ENCODE assay signal across 8 mouse cellular contexts in genomic region chr9:113741637-113742137, GRCm38 (mm10). TPM values are rescaled to one million over a fixed set of nuclear protein-coding genes. Genes with fewer than 3 reads are reported as not detected.
DNase-seq lines count a peak whose midpoint lies in the region; ATAC-seq and TF ChIP-seq lines count a peak whose summit lies in the region.

No protein-coding gene starts in this region.

- under 1% methylated on average over 63 of the region's 64 CpGs for WGBS in liver, embryonic 15.5 days (ENCODE audit: insufficient replicate concordance)
- WGBS in neural tube, embryonic 12.5 days: under 1% methylated on average over 63 of the region's 64 CpGs

- H3K9me3 ChIP-seq in liver, embryonic 15.5 days (replicated peaks): no peaks in the 10 kb centered on the region
- no peaks in the 10 kb centered on the region for H3K9me3 ChIP-seq in neural tube, embryonic 12.5 days

- H3K36me3 ChIP-seq in C2C12 (ENCODE audit: control insufficient read depth, insufficient read depth): no peaks in the 10 kb centered on the region
- no peaks in the 10 kb centered on the region for H3K36me3 ChIP-seq in liver, embryonic 15.5 days (replicated peaks)
- H3K36me3 ChIP-seq in neural tube, embryonic 12.5 days: no peaks in the 10 kb centered on the region

- H3K79me2 ChIP-seq in C2C12 (ENCODE audit: control insufficient read depth, insufficient read depth): peaks cover 58% of the 10 kb centered on the region

- H3K4me2 ChIP-seq in liver, embryonic 15.5 days: peak overlapping the region; percentile 77
- peak overlapping the region; percentile 93 for H3K4me2 ChIP-seq in neural tube, embryonic 12.5 days (replicated peaks)

- no peaks in the 10 kb centered on the region for H3K27me3 ChIP-seq in C2C12 (ENCODE audit: control insufficient read depth, insufficient read depth, insufficient read length)
- H3K27me3 ChIP-seq in liver, embryonic 15.5 days: no peaks in the 10 kb centered on the region
- H3K27me3 ChIP-seq in neural tube, embryonic 12.5 days (replicated peaks): no peaks in the 10 kb centered on the region

- peak overlapping the region; percentile 86 for H3K27ac ChIP-seq in liver, embryonic 15.5 days (replicated peaks)
- peak overlapping the region; percentile 59 for H3K27ac ChIP-seq in neural tube, embryonic 12.5 days

- DNase-seq in adrenal gland, adult (ENCODE audit: inconsistent age in 2 of 2, low spot score in 1 of 2): peak; percentile 64 to 87
- peak; percentile 62 for DNase-seq in embryo, embryonic 10 days (ENCODE audit: low spot score)
- DNase-seq in gastrocnemius, postnatal 4 days (ENCODE audit: low spot score in 2 of 2): peak; percentile 53 to 57
- DNase-seq in kidney, adult 9 months: peak; percentile 22
- DNase-seq in thymus, postnatal 25 days: peak; percentile 64

- H3K9ac ChIP-seq in liver, embryonic 15.5 days: peak overlapping the region; percentile 92
- H3K9ac ChIP-seq in neural tube, embryonic 12.5 days: peak overlapping the region; percentile 81

- H3K79me3 ChIP-seq in C2C12 (ENCODE audit: low read depth): peaks cover 38% of the 10 kb centered on the region

- peaks cover 42% of the 10 kb centered on the region for H3K4me1 ChIP-seq in liver, embryonic 15.5 days (replicated peaks)
- peaks cover 14% of the 10 kb centered on the region; the same call in 1 of the 2 replicates for H3K4me1 ChIP-seq in neural tube, embryonic 12.5 days

- H3ac ChIP-seq in C2C12 (ENCODE audit: control insufficient read depth, insufficient read length, low read depth): peak overlapping the region; percentile 71

- TF ChIP-seq CTCF in C2C12 (IDR thresholded peaks at IDR 0.05; ENCODE audit: control insufficient read depth, insufficient read depth, insufficient read length): no peak

- ATAC-seq in liver, embryonic 15.5 days (ENCODE audit: insufficient read depth): peak; percentile 66
- ATAC-seq in neural tube, embryonic 12.5 days (ENCODE audit: low FRiP score, low read depth): peak; percentile 85

- peak overlapping the region; percentile 63 for H3K4me3 ChIP-seq in C2C12 (ENCODE audit: insufficient read depth, poor library complexity, severe bottlenecking)
- peak overlapping the region; percentile 98 for H3K4me3 ChIP-seq in liver, embryonic 15.5 days (replicated peaks)
- H3K4me3 ChIP-seq in neural tube, embryonic 12.5 days: peak overlapping the region; percentile 94

TF ChIP-seq in C2C12, 6 proteins besides CTCF, POLR2A, EP300 and RAD21:
- no peak for TF ChIP-seq USF1 (IDR thresholded peaks at IDR 0.05; ENCODE audit: low read depth)
- TF ChIP-seq MAX (IDR thresholded peaks at IDR 0.05): no peak
- TF ChIP-seq FOSL1 (IDR thresholded peaks at IDR 0.05; ENCODE audit: insufficient read depth, low read length, poor library complexity, severe bottlenecking): no peak
- no peak for TF ChIP-seq MYOG (IDR thresholded peaks at IDR 0.05; ENCODE audit: control insufficient read depth, extremely low read depth, insufficient read length)
- TF ChIP-seq MYOD1 (IDR thresholded peaks at IDR 0.05; ENCODE audit: control insufficient read depth, insufficient read length, low read depth): no peak
- no peak for TF ChIP-seq CEBPB (IDR thresholded peaks at IDR 0.05; ENCODE audit: low read depth)

RNA-seq across cellular contexts. Expression of gene Clasp2, which starts 0.4 kb away (rescaled TPM):
- 8.8 TPM for polyA plus RNA-seq in C2C12 (2012; fragmentation: generic; extraction: Trizol)
- 10 to 100 TPM; 52.3 to 58.3 TPM for total RNA-seq in gastrocnemius, postnatal 4 days (2021)
- 8.6 and 9.9 TPM in 2 replicates for polyA plus RNA-seq in liver, embryonic 15.5 days (2015; fragmentation: Nextera tagmentation; extraction: Ambion mirVana)
- polyA plus RNA-seq in neural tube, embryonic 12.5 days (2016; fragmentation: Nextera tagmentation; extraction: Ambion mirVana): 82.7 and 83.4 TPM in 2 replicates

RNA-seq across cellular contexts. Expression of gene Pdcd6ip, which starts 33.6 kb away (rescaled TPM):
- polyA plus RNA-seq in C2C12 (2012; fragmentation: generic; extraction: Trizol): 62.5 TPM
- 10 to 100 TPM; 68.6 to 71.5 TPM for total RNA-seq in gastrocnemius, postnatal 4 days (2021)
- polyA plus RNA-seq in liver, embryonic 15.5 days (2015; fragmentation: Nextera tagmentation; extraction: Ambion mirVana): 37.4 and 39.5 TPM in 2 replicates
- polyA plus RNA-seq in neural tube, embryonic 12.5 days (2016; fragmentation: Nextera tagmentation; extraction: Ambion mirVana): 48.3 and 54.7 TPM in 2 replicates

Comparison
In these comparisons a context has a peak if more than half of its experiments do, and no peak if none do; other contexts are left out.
1. Peak in every context shown above with its lines: DNase-seq, ATAC-seq, H3K4me3 ChIP-seq and H3K27ac ChIP-seq.
2. DNase-seq: peak in every context shown above with its lines; median percentile 76 in adrenal gland, adult; 64 in thymus, postnatal 25 days; 62 in embryo, embryonic 10 days; 55 in gastrocnemius, postnatal 4 days; 22 in kidney, adult 9 months.